Mouse (Mus musculus) T-helper 2 cell (primary cell): ENCODE measurements around the gene Wnt5b.
"Not testable (repeated sequence)": the region's sequence is repeated elsewhere in the genome, so short reads cannot be mapped to it uniquely, and the experiment has no call there.

Experiments
- in situ Hi-C: fragments of 300-600 bp; cut with MboI, MseI; formaldehyde crosslinking; loops from one replicate; pipeline ENCODE4 v1.15.1; 2025; ENCODE audit warnings: high pct_unique_total_duplicates

Gene Wnt5b

GRCm38 (mm10) chr6:119458166-119458565, 86.0 kb downstream of the Wnt5b start:
- in situ Hi-C loops: loop anchor here (10.0 kb wide), 1 partner anchor 1273 kb away; no protein-coding TSS in a partner anchor

DNA sequence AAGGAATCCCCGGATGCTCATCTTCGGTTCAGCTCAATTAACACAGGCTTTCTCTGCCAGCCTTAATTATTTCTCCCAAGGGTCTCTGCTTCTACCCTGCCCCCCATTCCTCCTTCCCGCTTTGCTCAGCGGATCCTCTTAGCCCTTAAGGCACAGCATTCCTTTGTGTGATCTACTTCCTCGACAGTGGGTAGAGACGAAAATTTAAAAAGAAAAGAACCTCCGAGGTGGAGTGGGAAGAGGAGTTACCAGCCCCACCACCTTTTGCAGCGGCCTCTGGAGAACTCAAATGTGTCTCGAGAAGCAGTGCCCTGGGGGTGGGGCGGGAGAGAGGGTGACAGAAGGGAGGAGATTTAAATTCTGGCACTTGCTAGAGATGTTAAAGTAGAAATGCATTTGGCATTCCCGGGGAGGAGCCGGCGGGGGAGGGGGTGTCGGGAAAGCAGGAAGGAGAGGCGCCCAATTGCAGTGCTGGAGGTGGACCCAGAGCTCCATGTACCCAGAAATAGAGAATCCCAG, 92.1 kb downstream of the Wnt5b start:
- in situ Hi-C loops: loop anchor here (10.0 kb wide), 1 partner anchor 1267 kb away; no protein-coding TSS in a partner anchor

DNA sequence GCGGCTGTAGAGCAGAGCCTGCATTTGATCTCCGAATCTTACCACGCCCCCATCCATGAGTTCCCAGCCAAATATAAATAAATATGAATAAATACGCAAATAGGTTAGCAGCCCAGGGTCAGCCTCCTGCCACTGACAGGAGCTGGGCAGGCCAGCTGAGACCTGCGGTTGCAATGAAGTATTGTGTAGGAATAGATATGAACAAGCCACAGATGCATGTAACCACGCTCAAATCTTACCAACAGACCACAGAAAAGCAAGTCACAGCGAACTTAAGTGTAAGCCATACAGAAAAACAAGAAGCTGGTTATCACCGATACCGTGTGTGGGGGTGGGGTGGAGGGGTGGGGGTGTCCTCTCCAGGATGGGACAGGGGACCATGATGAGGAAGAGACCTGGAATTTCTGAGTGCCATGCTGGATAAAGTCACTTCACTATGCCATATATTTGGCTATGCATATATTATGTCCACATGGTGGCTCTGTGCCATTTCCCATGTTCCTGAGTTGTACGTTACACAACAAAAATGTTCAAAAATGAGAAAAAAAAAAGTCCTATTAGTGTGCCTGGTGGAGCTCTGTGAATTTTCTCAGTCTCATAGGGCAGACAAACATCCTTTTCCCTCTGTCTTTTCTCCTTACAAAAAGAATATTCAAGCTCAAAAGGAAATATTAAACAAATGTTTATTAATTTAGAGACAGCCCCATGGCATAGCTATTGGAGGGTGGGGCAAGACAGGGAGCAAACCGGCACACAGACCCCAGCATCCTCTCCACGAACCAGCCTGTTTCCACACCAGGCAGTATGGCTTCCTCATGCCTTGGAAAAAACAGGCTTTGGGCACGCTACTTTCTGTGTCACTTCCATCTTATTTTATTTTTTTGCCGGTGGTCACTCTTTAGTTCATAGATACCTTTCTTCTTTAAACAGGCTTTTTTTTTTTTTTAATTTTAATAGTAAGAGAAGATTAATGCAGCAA, 92.9 kb downstream of the Wnt5b start:
- in situ Hi-C loops: loop anchor here (10.0 kb wide), 1 partner anchor 1266 kb away; no protein-coding TSS in a partner anchor

GRCm38 (mm10) chr6:119449060-119449499, 95.1 kb downstream of the Wnt5b start:
- in situ Hi-C loops: no loop called here

DNA sequence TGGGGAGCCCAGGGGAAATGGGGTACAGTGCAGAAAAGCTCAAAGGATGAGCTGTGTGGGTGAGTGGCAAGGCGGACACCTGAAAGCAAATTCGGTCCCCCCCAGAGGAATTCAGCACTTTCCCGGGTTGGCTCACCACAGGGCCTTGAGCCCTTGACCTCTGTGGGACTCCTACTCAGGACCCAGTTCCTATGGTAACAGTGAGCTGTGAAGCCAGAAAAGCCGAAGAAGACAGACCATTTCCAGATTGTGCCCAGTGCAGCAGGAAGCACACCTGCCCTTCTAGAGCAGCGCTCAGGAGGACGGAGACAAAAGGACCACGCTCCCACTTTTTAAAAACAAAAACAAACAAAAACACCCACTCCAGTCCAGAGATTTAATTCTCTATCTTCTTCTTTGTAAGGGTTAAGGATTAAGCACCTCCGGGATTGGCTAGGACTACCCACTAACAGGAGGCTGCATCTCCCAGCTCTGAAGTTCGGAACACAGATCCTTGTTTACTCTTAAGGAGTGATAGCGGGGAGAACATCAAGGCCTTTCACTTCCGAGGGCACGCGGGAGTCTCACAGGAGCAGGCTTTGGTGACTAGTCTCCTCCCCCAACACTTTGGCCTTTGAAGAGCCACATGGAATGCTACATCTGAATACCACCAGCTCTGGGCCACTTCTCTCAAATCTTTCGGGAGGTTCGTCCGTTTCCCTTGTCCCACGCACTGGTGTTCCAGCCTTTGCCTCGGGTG, 95.7 kb downstream of the Wnt5b start:
- in situ Hi-C loops: no loop called here

DNA sequence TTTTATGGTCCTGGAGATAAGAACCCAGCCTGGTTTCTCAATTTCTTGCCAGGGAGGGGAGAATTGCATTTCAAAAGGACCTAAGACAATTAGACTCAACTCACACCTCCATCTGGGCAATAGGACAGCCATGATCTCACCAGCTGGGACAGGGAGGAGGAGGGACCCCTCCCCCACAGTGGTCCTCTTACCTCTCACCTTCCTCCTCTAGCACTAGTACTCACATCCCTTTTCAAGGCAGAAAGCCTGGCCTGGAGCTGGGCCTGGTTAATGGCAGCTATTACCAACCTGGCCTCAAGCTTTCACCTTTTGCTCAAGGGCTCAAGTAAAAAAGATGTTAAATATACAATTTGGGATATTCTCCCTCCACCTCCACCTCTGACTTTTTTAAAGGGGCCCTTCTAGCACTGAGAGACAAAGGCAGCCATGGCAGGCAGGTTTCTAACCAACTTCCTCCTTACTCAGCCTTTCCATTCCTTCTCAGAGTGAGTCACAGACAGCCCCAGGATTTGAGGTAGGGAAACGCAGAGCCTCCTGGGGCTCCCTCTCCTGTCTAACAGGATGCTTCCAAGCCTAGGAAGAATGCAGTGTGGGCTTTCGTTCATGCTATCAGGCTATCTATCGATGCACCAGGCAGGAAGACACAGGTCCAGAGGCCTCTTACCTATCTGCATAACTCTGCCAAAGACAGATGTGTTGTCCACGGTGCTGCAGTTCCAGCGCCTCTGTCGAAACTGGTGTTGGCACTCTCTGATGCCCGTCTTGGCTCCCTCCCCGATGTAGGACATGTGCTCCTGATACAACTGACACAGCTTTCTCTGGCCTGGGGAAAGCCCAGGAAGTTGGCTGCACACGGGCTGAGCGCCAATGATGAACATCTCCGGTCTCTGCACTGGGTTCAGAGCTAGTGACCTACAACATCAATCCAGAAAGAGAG, 98.2 kb downstream of the Wnt5b start:
- in situ Hi-C loops: no loop called here

GRCm38 (mm10) chr6:119443742-119444645, 100.2 kb downstream of the Wnt5b start:
- in situ Hi-C loops: no loop called here

- in situ Hi-C loops: not testable (repeated sequence)
Measured at GRCm38 (mm10) chr6:119442729-119443128, 101.4 kb downstream of the Wnt5b start.

GRCm38 (mm10) chr6:119437894-119438761, 106.0 kb downstream of the Wnt5b start:
- in situ Hi-C loops: no loop called here

- in situ Hi-C loops: no loop called here
Measured at GRCm38 (mm10) chr6:119434394-119434793, 109.8 kb downstream of the Wnt5b start.

DNA sequence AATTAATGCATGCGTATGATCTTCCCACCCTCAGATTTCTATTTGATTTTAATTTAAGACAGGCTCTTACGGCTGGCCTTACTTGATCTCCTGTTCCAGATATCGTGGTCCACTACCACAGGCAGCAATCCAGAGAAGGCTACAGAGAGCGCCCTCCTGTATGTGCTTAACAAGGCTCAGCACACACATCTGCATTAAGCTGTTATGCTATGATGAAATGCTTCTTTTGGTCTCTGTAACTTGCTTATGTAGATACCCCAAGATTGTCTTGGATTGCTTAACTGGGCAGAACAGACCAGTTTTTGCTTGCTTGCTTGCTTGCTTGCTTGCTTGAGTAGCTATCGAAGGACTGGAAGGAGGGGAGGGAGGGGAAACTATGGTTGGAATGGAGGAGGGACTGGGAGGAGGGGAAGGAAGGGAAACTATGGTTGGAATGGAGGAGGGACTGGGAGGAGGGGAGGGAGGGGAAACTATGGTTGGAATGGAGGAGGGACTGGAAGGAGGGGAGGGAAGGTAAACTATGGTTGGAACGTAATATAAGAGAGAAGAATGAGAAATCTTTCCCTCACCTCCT, 112.3 kb downstream of the Wnt5b start:
- in situ Hi-C loops: no loop called here

- in situ Hi-C loops: no loop called here
Measured at GRCm38 (mm10) chr6:119430508-119430907, 113.6 kb downstream of the Wnt5b start.

DNA sequence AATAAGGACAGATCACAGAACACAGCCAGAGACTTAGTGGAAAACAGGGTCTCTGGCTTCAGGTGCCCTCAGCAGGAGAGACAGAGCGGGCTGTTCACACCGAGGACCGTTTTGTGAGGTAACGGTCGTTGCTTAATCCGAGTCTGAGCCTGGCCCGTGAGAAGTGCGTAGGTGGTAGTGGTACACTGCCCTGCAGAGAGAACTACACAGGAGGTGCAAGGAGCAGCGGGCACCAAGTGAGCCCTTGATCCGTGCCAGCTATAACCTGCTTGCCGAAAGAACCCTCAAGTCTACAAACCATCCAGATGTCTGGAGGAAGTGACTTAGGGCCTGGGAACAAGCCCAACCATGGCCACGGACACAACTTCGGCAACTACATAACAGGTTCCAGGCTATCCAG, 114.8 kb downstream of the Wnt5b start:
- in situ Hi-C loops: loop anchor here (5.0 to 10.0 kb wide), 3 partner anchors 77 to 1355 kb away; no protein-coding TSS in a partner anchor

- in situ Hi-C loops: loop anchor here (5.0 to 10.0 kb wide), 3 partner anchors 76 to 1356 kb away; no protein-coding TSS in a partner anchor
Measured at GRCm38 (mm10) chr6:119428611-119429010, 115.5 kb downstream of the Wnt5b start.

GRCm38 (mm10) chr6:119421001-119421400, 123.1 kb downstream of the Wnt5b start:
- in situ Hi-C loops: loop anchor here (10.0 kb wide), 1 partner anchor 1364 kb away; no protein-coding TSS in a partner anchor

DNA sequence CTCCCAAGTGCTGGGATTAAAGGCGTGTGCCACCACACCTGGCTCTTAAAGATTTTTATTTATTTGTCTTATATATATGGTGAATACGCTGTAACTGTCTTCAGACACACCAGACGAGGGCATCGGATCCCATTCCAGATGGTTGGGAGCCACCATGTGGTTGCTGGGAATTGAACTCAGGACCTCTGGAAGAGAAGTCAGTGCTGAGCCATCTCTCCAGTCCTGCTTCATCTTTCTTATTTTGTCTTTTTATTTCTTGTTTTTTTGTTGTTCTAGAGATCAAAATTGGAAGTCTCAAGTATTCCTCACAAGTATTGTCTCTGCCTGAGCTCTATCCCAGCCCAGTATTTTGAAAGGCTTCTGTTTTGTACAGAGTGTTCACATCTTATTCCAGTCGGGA, 123.8 kb downstream of the Wnt5b start:
- in situ Hi-C loops: loop anchor here (10.0 kb wide), 1 partner anchor 1364 kb away; no protein-coding TSS in a partner anchor

DNA sequence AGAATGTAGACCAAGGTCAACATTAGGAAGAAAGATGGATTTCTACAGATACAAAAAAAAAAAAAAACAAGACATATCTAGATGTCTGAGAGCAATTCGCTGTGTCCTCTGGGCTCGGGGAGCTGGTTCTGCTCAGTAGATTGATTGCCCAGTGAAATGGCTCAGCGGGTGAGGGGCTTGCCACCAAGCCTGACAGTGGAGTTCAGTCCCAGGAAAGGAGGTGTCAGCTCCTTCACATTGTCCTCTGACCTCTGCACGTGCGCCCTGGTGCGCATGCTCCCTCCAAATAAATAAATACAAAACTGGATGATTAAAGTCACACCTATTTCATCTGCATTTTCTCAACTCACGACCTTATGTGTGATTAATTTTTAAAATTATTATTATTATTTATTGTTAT, 124.7 kb downstream of the Wnt5b start:
- in situ Hi-C loops: no loop called here
